Mouse (Mus musculus) bone marrow, adult 2 months (tissue): ENCODE measurements around the gene Ltk.

Experiments
- CTCF ChIP-seq: fragments of 200-500 bp; IDR thresholded peaks from 2 replicates; pipeline ENCODE4 v1.5.1; 2011; ENCODE audit warnings: low read length, control low read depth; ENCODE audit not compliant: control insufficient read depth, insufficient read depth
- POLR2A ChIP-seq: fragments of 200-500 bp; IDR thresholded peaks from 2 replicates; pipeline ENCODE4 v1.6.1; 2011; ENCODE audit warnings: low read depth, mild to moderate bottlenecking, control low read depth, low read length, borderline replicate concordance; ENCODE audit not compliant: control insufficient read depth

DNA sequence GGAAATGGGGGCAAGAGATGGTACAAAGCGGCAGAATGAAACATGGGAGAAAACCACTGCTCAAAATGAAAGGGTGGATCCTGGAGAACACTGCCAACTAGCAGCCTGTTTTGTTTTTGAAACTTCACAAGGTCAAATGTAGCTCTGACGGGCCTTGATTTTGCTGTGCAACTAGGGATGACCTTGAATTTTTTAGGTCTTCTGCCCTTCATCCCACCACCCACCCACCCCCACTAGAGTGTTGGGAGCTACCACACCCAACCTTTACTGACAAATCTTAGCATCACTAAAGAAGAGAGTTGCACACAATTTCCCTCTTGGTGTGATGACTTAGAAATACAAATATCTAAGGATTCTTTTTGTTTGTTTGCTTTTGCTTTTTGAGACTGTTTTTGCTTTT is 29.8 kb upstream of the Ltk start:
- no peak for TF ChIP-seq CTCF
- no peak for TF ChIP-seq POLR2A
